Mouse (Mus musculus): Measurements from ENCODE around the gene Zkscan3.
A peak's percentile ranks its signal among the peaks of the same experiment; 100 is the strongest.

Zkscan3 gene

DNA sequence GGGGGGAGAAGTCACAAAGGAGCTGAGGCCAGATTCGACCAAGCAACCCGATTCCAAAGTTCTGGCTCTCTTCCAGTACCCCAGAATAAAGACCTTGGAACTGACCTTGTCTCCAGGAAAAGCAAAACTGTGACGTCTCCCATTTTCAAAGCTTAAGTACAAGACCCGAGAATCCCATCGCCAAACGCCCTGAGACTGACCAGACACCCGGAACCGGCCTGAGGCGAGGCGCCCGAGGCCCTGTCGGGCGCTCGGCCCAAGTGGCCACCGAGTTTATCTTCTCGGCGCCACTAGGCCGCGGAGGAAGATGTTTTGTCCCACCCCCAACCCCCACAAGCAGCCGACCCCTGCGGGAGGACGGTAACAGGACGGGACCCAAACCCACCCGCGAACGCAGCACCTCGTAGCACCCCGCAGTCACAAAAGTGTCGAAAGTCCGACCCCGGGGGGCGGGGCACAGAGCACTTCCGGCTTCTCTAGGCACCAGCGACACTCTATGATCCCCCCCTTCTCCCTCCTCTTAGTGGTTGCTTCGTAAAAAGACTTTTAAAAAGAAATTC lies at the start of gene Zkscan3:
Gene Zkscan3 (minus strand): TSS at position 469 of the 560 bp plus-strand sequence.
- peak; percentile 87 for DNase-seq (ENCODE audit: extremely low spot score)

DNA sequence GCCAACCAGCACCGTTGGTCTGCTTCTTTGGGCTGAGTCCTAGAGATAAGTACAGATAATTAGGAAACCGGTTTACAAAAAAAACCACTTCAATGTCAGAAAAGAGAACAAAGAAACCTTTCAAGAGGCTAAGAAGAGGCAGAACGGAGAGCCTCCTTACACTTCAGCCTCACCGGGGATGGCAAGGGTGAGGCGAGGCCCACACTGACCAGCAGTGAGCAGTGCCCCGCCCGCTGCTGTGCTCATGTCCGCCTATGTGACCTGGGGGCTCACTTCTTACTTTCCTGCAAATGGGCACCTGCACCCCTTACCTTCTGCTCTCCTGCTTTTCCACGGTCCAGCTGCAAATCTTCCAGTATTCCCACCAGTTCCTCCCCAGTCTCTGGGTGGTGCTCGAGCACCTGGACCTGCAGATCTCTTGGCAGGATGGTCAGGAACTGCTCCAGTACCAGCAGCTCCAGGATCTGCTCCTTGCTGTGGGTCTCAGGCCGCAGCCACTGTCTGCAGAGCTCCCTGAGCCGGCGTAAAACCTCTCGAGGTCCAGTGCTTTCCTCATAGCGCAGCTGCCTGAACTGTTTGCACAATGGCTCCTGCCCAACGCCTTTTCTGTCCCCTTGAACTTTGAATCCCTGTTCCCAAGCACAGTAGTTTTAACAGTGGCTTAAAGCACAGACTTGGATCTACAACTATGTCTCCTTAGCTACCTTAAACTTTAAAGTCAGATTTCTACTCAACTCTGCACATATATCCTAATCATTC lies 45.5 kb upstream of the Zkscan3 start:
- no peak for DNase-seq (ENCODE audit: extremely low spot score)

DNA sequence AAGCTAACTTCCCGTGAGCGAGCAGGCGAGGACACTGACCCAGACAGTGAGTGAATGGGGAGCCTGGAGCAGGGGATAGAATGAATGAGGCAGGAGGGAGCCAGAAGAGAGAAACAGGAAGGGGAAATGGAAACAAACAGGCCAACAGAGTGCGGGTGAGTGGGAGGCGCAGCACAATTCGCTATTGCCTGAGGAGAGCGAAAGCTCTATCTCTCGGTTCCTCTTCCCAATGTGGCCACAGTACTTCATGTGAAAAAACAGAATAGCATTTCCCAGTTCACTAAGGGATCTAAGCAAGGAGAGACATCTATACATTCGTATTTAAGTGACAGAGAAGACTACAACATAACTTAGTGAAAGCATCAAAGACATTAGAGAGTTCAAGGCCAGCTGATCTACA lies 44.2 kb upstream of the Zkscan3 start:
- no peak for DNase-seq (ENCODE audit: extremely low spot score)

DNA sequence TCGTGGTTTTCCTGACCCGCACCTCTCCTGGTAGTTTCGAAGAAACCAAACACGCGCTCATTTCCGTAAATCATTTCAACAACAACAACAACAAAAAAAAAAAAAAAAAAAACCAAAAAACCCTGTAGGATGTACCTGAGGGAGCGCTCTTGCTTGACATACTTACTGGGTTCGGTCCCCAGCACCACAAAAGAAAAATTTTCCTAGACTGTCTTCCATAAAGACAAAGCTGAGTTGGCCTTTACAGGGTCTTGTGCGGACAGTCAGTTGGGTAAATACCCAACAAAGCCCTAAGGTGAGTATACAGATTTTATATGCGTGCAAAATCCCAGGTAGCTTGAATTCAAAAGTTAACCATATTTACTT lies 38.6 kb upstream of the Zkscan3 start:
- peak; percentile 8 for DNase-seq (ENCODE audit: extremely low spot score)

DNA sequence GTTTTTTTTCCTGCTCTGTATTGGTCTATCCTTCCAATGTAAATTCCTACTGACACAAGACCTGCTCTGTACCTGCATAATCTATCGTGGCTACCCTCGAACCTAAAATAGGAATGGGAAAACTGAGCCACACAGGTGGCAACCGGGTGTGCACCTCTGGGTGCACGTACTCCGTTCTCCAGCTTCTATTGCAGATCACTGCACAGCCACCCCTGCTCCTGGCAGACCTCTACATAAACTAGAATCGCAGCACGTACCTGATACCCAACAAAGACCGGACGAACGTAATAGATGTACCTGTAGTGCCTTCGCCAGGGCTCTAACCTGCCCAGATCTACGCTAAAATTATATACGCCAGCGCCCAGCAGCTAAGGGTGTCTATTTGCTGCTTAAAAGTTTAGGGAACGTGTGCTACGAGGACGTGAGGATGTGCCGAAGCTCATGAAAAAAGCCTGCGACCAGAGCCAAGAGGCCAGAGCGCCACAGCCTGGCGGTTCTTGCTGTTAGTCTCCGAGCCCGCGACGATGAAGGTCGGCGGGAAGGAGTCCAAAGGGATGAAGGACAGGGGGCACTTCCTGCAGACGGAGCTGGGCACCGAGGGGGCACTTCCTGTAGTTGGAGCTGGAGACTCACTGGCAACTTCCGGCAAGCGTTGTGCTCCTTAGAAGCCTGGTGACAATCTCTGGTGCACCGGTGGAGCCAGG lies 38.1 kb upstream of the Zkscan3 start, which contains the start of gene Pgbd1:
Gene Pgbd1 (minus strand): TSS at position 556 of the 704 bp plus-strand sequence.
- peak; percentile 81 for DNase-seq (ENCODE audit: extremely low spot score)

DNA sequence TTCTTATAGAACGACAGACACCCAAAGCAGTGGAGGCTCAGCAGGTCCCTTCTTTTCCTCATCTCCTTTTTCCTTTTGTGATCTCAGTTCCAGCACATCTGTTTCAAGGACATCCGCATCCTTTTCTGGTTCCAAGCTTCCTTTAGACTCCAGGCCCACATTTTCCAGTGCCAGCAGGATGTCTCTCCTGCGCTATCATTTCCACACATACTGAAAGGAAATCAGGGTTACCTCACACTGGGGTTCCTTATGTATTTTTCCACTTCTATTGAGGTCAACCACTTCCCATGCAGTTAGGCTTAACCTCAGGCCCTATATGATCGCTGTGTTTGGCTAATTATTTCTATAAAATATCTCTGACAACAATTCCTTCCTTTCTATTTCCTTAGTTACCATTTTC lies 32.9 kb upstream of the Zkscan3 start:
- DNase-seq (ENCODE audit: extremely low spot score): no peak

DNA sequence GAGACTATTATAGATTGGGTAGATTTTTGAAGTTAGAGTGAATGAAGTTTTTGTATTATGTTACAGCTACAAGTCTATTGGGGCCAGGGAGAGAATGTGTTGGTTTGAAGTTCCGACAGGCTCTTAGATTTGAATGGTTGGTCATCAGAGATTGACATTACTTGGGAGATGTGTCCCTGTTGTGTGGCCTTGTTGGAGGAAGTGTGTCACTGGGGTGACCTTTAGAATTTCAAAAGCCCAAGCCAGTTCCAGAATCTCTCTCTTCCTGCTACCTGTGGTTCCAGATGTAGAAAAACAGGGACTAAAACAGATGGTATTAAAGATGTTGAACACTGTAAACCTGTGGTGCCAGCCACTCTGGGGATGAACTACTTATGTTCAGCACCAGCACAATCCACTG lies 25.1 kb upstream of the Zkscan3 start:
- DNase-seq (ENCODE audit: extremely low spot score): no peak

DNA sequence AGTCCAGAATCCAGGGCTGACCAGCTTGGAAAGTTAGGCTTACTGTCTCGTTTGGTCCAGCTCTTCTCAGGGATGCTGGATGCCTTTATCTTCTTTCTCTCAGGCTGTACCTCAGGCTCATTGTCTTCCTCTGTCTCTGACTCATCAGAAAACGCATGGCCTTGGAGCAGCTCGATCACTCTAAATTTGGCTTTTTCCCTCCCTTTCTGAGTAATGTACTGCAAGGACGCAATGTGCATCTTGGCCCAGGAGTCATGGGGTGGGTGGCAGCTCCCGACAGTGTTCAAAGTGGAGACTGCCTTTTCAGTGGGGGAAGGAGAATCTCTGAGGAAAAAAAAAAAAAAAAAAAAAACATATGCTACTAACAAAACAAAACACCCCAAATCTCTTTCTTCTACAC lies 20.7 kb upstream of the Zkscan3 start:
- no peak for DNase-seq (ENCODE audit: extremely low spot score)

DNA sequence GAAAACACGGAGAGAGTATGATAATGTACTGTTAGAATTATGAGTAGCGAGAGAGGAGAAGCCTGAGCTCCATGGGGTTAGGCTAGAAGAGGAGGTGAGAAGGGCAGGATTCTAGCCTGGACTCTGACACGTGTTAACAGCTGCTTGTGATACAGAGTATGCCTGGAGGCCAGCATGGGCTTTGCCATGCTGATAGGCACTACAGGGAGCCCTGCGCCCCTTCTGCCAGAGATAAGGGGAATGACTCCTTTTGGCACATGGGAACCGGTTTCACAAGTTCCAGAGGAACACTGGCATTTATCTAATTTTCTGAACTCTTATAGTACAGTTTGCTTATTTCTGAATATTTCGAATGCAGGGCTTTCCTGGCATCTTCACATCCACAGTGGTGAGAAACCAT lies 16.3 kb upstream of the Zkscan3 start:
- DNase-seq (ENCODE audit: extremely low spot score): no peak

DNA sequence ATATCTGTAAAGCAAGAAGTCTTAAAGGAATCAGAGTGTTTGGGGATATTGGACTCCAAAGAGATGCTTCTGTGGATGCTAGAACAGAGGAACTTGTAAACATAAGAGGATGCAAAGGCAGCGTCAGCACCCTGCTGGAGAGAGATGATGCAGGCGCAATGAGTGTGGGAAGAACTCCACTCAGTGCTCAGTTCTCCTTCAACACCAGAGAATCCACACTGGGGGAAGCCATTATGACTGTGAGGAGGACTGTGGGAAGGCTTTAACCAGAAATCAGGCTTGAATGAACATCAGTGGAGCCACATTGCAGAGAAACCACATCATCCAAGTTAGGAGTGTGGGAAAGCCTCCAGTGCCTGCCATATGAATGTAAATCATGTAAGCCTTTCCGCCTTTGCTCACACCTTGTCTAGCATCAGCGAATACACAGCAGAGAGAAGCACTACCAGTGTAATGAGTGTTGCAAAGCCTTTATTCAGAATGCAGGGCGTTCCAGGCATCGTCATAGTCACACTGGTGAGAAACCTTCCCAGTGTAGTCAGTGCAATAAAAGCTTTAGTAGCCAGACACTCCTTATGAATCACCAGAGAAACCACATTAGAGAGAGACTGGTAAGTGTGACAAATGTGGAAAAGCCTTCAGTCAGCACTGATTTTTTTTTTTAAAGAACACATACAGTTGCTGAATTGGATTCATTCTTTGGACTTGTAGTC lies 14.9 kb upstream of the Zkscan3 start:
- DNase-seq (ENCODE audit: extremely low spot score): no peak

DNA sequence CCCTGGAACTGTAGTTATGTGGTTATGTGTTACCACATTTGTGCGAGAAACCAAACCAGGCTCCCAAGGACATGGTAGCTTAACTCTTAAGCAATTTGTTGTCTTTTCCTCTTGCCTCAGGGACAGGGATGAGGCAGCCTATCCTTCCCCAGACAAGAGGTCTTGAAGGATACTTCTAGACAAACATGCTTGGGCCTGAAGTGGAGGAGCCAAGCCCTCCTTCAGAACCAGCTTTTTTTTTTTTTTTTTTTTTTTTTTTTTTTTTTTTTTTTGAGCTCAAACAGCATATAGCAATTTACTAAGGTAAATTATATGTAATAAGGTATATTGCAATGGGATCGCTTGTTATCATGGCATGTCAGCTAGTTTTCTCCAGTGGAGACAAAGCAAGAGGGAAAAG lies 13.2 kb upstream of the Zkscan3 start:
- DNase-seq (ENCODE audit: extremely low spot score): no peak

DNA sequence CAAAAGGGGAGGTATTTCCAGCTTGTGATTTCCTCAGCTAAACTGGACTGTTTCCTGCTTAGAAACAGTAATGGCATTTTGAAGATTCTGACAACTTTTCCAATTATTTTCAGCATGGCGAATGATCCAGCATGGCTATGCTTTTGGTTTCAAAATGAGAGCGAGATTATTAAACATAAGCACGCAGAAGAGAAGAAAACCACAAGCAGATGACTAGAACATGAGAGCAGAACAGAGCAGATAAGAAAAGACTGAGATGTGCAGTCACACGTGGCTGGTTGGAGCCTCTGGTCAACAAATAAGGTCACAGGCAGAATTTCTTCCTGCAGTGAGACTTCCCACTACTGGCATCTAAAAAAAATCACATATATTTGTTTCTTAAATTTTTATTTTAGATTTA lies 12.7 kb upstream of the Zkscan3 start:
- DNase-seq (ENCODE audit: extremely low spot score): no peak

DNA sequence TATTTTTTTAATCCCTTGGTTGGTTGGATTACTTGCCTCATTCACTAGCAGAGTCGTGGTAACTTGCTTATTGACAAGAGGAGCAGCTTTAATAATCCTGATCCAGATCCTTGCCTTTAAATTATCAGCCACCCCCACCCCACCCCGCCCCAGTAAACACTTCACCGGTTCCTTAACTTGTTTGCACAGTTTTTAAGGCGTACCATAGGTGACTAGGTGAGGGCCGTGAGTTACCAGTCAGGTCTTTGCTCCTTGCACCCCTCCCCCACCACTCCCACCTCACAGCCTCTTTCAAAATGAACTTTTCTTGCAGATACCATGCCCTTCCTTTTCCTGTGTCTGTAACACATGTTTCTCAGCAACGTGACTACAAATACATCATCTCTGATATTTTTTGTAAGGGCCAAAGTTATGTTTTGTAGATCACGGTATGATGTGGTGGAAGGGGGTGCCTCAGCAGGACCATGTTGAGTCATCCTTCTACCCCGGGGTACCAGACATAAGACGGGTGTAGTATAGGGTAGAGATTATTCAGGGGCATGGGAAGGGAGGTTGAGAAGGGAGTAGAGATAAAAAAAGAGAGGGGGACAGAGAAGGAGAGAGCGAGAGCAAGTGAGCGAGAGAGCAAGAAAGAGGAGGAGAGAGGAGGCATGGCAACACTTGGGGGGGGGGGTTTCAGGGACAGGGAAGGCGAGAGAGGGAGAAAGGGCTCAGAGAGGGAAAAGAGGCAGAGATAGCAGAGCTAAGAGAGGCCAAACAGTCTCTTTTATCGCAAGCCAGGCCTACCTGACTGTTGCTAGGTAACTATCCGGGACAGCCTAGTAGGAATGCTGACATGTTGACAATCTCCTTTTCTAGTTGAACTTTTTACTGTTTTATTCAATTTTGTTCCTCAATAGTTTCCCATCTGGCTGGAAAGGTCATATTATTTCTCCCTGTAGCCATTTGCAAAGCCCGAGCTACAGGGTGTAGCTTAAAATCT lies 12.0 kb upstream of the Zkscan3 start:
- DNase-seq (ENCODE audit: extremely low spot score): no peak

DNA sequence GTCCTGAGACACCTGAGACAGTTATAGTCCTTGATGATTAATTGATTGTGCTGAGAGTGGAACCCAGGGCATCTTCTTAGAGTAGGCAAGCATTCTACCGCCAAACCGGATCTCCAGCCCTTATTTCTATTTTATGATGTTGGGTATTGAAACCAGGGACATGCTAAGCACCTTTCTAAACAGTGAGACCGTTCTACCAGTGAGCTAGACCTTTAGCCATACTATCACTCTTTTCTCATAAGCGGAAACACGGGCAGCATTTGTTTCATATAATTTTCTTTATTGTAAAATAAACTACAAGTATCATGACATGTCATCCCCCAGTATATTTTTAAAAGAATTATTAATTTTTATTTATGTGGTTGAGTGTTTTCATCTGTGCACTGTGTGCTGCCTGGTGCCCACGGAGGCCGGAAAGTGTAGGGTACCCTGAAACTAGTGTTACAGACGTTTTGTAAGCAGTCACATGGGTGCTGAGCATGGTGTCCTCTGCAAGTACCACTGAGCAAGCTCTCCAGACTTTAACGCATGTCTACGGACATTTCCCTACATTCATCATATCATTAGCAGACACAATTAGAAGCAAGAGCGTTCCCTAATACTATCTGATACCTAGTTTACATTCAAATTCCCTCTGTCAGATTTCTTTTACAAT lies 6.4 kb upstream of the Zkscan3 start:
- no peak for DNase-seq (ENCODE audit: extremely low spot score)

DNA sequence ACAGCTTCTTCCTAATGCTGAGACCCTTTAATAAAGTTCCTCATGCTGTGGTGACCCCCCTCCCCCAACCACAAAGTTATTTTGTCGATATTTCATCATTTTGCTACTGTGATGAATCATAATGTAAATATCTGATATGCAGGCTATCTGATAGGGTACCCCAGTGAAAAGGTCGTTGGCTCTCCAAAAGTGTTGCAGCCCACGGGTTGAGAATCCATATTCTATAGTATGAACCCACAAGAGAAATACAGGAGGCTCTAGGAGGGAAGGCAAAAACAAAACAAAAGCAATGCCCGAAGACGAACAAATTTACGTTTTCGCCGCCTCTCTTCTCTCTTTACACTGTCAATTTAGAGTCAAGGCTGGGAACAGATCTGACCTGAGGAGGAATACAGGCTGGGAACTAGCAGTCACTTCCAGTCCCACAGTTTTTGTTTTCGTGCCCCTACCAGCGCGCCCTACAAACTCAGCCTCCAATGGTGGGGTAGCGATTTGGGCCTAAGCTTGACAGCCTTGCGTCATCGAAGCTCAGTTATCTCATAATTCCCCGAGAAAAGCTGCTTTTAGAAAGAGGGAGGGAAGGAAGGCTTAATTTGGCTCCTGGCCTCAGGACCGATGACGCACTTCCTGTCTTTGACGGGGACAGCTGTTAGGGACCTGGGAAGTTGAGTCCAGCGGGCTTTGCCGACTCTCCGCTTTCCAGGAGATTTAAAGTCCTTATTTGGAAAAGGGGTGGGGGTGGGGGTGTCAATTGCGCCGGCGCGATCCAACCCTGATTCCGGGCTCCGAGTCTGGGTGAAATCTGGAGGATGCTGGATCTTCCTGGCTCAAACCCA lies 5.6 kb upstream of the Zkscan3 start:
- DNase-seq (ENCODE audit: extremely low spot score): peak; percentile 80

DNA sequence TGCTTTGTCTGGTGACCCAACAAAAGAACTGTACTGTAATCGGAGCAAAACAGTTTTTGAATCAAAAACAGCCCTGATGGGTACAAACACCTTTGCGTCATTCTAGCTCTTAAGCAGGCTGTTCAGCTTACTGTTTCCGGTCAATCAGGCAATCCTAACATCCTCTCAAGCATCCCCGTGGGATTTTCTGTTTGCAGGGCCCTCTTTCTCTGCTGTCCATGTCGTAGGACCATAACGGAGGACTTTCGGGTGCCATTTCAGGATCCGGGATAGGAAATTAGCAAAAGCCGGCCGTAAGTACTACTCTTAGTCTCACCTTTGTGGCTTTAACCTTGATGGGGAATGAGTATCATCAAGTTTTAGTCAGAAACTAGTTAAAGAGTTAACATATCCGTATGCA lies 4.8 kb upstream of the Zkscan3 start:
- DNase-seq (ENCODE audit: extremely low spot score): no peak

DNA sequence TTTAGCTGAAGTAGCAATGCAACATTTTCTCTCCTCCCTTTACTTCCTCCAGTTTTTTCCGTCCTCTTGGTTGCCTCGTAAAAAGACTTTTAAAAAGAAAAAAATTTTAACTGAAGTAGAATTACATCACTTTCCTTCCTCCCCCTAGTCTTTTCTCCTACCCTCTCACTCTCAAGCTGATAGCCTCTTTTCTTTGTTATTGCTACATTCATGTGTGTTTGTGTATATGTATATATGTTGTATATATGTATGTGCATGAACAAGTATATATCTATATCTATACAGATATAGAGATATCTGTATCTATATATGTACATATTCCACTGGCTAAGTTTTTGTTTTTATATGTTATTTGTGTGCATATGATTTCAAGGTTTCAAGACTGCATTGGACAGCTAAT lies 293 bp upstream of the Zkscan3 start:
- no peak for DNase-seq (ENCODE audit: extremely low spot score)

DNA sequence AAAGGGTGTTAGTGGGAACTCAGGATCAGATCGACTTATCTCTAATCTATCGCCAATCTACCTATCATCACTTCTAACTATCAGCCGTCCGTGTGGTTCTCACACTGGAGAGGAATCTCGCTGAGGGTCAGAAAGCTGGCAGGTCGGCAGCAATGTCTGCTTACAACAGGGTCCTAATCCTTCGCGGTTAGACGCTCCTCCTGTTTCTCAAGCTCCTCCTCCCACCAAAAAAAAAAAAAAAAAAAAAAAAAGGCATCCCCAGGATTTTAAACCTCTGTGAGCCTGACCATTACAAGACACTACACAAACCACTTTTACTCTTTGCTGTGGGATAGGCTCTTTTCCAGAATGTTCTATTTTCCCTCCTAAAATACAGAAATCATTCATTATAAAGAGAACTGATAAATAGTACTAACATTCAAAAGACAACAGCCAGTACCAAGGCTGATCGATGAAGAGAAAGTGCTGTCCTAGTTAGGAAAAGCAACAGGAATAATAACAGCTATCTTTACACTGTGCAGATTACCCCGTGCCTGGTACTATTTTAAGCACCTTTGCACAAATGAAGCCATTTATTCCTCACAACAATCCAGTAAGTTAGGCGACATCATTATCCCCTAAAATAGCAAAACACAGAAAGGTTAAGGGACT lies 794 bp downstream of the Zkscan3 start:
- no peak for DNase-seq (ENCODE audit: extremely low spot score)

DNA sequence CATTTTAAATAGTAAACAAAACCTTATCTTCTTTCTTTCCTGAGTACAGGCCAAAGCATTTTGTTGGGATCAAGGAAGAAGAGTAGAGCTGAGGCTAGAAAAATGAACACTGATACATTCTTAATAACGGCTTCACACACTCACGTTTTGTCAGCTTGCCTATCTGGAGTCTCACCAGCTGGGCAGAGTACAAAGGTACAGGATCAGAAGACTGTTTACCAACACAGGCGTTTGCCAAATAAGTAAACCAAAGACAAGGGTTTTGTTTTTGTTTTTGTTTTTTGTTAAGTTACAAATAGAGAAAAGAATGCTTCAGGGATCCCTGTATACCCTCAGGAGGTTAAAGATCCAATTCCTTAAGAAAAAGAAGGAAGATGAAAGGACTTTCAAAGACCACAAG lies 1.4 kb downstream of the Zkscan3 start:
- no peak for DNase-seq (ENCODE audit: extremely low spot score)
